Comparison of ENCODE assay signal across 25 mouse cellular contexts in the genomic region with DNA sequence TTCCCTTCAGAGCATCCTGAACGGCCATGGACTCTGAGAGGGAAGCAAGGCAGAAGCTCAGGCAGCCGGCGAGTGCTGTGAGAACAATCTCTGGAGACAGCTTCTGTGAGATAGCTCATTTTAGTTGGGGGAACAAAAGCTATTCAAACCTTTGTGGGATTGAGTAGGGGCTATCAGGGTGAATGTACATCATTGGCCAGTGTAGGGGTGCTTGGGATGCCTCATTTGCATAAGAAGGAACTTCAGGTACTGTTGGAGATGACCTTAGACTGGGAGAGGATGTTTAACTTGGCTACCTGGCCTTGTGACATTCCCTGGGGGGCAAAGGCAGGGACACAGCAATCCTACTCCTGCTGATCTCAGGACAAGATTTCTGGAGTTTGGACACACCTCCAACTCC. TPM values are rescaled to one million over a fixed set of nuclear protein-coding genes. Genes with fewer than 3 reads are reported as not detected.
"Had no signal": no experiment of that assay in that cellular context is flagged by ENCODE, and none has a peak within 500 bp of the region (broad histone marks: within the 10 kb centered on the region; RNA-seq: fewer than 3 reads in every experiment).

No protein-coding gene starts in this region.

- H3K27me3 ChIP-seq: midbrain, embryonic 12.5 days; neural tube, embryonic 13.5 days; neural tube, embryonic 15.5 days had no signal

- DNase-seq: lung, adult 18-20 months; lung, embryonic 14.5 days; lung, postnatal 10 days; lung, postnatal 4 days; midbrain, embryonic 14.5 days; retina, postnatal 1 day; right cerebral cortex, adult 18-20 months; right cerebral cortex, postnatal 25 days; right cerebral cortex, postnatal 4 days; spleen, adult 18-20 months; thymus, adult 18-20 months; thymus, postnatal 14 days; thymus, postnatal 36 days had no signal

- H3K4me3 ChIP-seq: midbrain, embryonic 10.5 days; midbrain, embryonic 12.5 days; myocyte; neural tube, embryonic 13.5 days; neural tube, embryonic 15.5 days had no signal

- H3K36me3 ChIP-seq: midbrain, embryonic 10.5 days; midbrain, embryonic 12.5 days; neural tube, embryonic 13.5 days; neural tube, embryonic 15.5 days had no signal

- H3K9ac ChIP-seq: lung, embryonic 14.5 days; midbrain, embryonic 12.5 days; neural tube, embryonic 13.5 days; neural tube, embryonic 15.5 days had no signal

- H3K27ac ChIP-seq: midbrain, embryonic 10.5 days; midbrain, embryonic 12.5 days; neural tube, embryonic 13.5 days; neural tube, embryonic 15.5 days had no signal

- H3K4me1 ChIP-seq: midbrain, embryonic 10.5 days; midbrain, embryonic 12.5 days; neural tube, embryonic 13.5 days; neural tube, embryonic 15.5 days had no signal

- H3K9me3 ChIP-seq: midbrain, embryonic 10.5 days; midbrain, embryonic 12.5 days; neural tube, embryonic 13.5 days; neural tube, embryonic 15.5 days had no signal

RNA-seq across cellular contexts. Expression of a gene that starts 2.8 kb away (rescaled TPM):
- polyA plus RNA-seq: lung, embryonic 14.5 days; lung, embryonic 16.5 days; midbrain, embryonic 10.5 days; midbrain, embryonic 12.5 days; midbrain, embryonic 14.5 days; midbrain, embryonic 16.5 days; myocyte; neural tube, embryonic 11.5 days; neural tube, embryonic 13.5 days; neural tube, embryonic 15.5 days; small intestine, adult 2 months; stomach, embryonic 14.5 days; stomach, embryonic 16.5 days; thymus, postnatal 0 days had no signal
